Mouse (Mus musculus) bone marrow macrophage, adult 2 months (primary cell): ENCODE data around the gene Gfpt1.

ENCODE experiments used
- CTCF ChIP-seq: IDR thresholded peaks from 2 replicates; pipeline ENCODE4 v1.5.1; 2012; ENCODE audit warnings: low read depth, mild to moderate bottlenecking, low read length, moderate library complexity
- POLR2A ChIP-seq: IDR thresholded peaks from 2 replicates; pipeline ENCODE4 v1.6.1; 2012; ENCODE audit warnings: mild to moderate bottlenecking, low read depth, low read length, borderline replicate concordance

DNA sequence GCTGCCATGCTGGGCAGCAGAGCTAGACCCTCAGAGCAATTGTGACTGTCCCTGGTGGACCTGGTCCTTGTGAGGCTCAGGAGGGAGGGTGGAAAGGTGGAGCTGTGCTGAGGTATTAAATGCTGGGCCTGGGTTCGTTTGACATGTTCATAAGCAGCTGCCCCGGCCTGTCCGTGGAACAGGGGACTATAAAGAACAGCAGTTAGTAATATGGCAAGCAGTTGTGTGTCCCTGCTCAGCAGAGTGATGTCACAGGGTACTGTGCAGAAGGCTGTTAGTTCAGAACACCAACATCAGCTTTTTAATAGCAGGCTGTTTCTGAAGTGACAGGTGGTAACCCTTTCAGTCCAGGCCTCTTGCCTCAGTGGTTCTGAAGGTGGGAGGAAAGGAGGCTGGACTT, 48.2 kb downstream of the Gfpt1 start:
- no peak for TF ChIP-seq POLR2A
- TF ChIP-seq CTCF = no peak
